Mouse (Mus musculus): Measurements from ENCODE around the gene March7. TPM values are rescaled to one million over a fixed set of nuclear protein-coding genes. Genes with fewer than 3 reads are reported as not detected.

The March7 gene
- total and polyA plus RNA-seq, 3 experiments, result 9.6 to 24.8 (median 20.9) TPM

DNA sequence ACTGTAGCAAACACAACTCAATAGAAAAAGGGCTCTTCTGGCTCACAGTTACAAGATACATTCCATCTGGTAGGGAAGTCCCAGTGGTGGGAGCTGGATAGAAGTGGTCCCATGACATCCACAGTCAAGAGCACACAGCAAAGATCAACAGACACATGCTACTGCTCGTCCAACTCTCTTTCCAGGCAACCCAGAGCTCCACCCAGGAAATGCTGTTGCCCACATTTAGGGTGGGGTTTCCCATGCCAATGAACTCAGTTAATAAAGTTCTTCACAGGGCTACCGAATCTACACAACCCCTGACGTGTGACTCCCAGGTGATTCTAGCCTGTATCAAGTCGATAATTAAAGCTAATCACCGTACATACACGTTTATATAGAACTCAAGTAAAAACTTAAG, 5.5 kb upstream of the March7 start:
- peaks cover 5% of the 10 kb centered on the region for H3K4me1 ChIP-seq (ENCODE audit: control insufficient read depth, insufficient read depth, low read length)
- H3K36me3 ChIP-seq (ENCODE audit: control insufficient read depth, insufficient read depth, low read length), result peaks cover 5% of the 10 kb centered on the region; the same call in 1 of the 2 replicates
- no peaks in the 10 kb centered on the region for H3K79me2 ChIP-seq (replicated peaks; ENCODE audit: control insufficient read depth, insufficient read depth, low read length)
- intact Hi-C loops (cut with DNase I), result loop anchor here (10.0 kb wide), 1 partner anchor 679 kb away; no protein-coding TSS in a partner anchor
- TF ChIP-seq EP300 (IDR thresholded peaks at IDR 0.05; ENCODE audit: insufficient read depth, low read depth, low read length), result no peak
- TF ChIP-seq POLR2A (IDR thresholded peaks at IDR 0.05; ENCODE audit: insufficient read depth, low read depth, low read length), result no peak
- no peaks in the 10 kb centered on the region for H3K27me3 ChIP-seq (ENCODE audit: control insufficient read depth, insufficient read depth, low read length)
- no peak overlapping the region for H3K27ac ChIP-seq
- H3K4me3 ChIP-seq, result no peak overlapping the region
- H3K9ac ChIP-seq (ENCODE audit: low read depth, low read length), result no peak overlapping the region
- 79% methylated on average over 6 of the region's 6 CpGs for WGBS
- DNase-seq, result no peak

DNA sequence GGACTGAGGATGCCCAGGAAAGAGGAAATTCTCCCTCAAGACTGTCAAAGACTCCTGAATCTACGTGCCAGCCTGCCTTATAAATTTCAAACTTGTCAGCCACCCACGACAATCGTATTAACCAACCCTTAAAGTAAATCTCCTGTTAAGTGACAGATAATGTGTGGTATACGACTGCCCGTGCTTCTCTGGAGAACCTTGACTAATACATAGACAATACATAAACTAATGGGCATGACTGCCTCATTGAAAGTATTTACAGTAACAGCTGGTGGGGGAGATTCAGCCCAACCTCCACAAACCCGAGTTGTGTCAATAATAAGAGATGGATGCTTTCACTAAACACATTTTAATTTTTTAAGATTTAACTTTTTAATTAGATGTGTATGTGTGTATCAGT, 3.9 kb upstream of the March7 start:
- intact Hi-C loops (cut with DNase I), result loop anchor here (5.0 to 10.0 kb wide), 4 partner anchors 168 to 681 kb away; partner anchors contain the start of gene Wdsub1
- Histone ChIP-seq H3K27ac (no peak overlapping the region), H3K79me2 (replicated peaks; ENCODE audit: control insufficient read depth, insufficient read depth, low read length) (peaks cover 5% of the 10 kb centered on the region), H3K9ac (ENCODE audit: low read depth, low read length) (no peak overlapping the region), H3K4me1 (ENCODE audit: control insufficient read depth, insufficient read depth, low read length) (peaks cover 5% of the 10 kb centered on the region), H3K27me3 (ENCODE audit: control insufficient read depth, insufficient read depth, low read length) (no peaks in the 10 kb centered on the region), H3K4me3 (no peak overlapping the region), H3K36me3 (ENCODE audit: control insufficient read depth, insufficient read depth, low read length) (peaks cover 5% of the 10 kb centered on the region; the same call in 1 of the 2 replicates)
- DNase-seq, result no peak
- TF ChIP-seq EP300 (IDR thresholded peaks at IDR 0.05; ENCODE audit: insufficient read depth, low read depth, low read length) (no peak), CTCF (IDR thresholded peaks at IDR 0.05) (no peak), POLR2A (IDR thresholded peaks at IDR 0.05; ENCODE audit: insufficient read depth, low read depth, low read length) (no peak)
- WGBS, result 91% methylated on average over 6 of the region's 6 CpGs

GRCm38 (mm10) chr2:60209122-60209611, 520 bp upstream of the March7 start:
- peaks cover 10% of the 10 kb centered on the region for H3K4me1 ChIP-seq (ENCODE audit: control insufficient read depth, insufficient read depth, low read length)
- intact Hi-C loops (cut with DNase I), result loop anchor here (2.0 to 10.0 kb wide), 5 partner anchors 84 to 684 kb away; partner anchors contain the start of gene Wdsub1
- peak overlapping the region; percentile 64 for H3K9ac ChIP-seq (ENCODE audit: low read depth, low read length)
- peaks cover 29% of the 10 kb centered on the region for H3K36me3 ChIP-seq (ENCODE audit: control insufficient read depth, insufficient read depth, low read length)
- peak overlapping the region; percentile 97 for H3K27ac ChIP-seq
- peaks cover 5% of the 10 kb centered on the region for H3K79me2 ChIP-seq (replicated peaks; ENCODE audit: control insufficient read depth, insufficient read depth, low read length)
- TF ChIP-seq POLR2A (IDR thresholded peaks at IDR 0.05; ENCODE audit: insufficient read depth, low read depth, low read length), result no peak
- TF ChIP-seq CTCF (IDR thresholded peaks at IDR 0.05), result no peak
- no peak for TF ChIP-seq EP300 (IDR thresholded peaks at IDR 0.05; ENCODE audit: insufficient read depth, low read depth, low read length)
- H3K27me3 ChIP-seq (ENCODE audit: control insufficient read depth, insufficient read depth, low read length), result no peaks in the 10 kb centered on the region
- WGBS, result under 1% methylated on average over 35 of the region's 35 CpGs
- no peak for DNase-seq
- H3K4me3 ChIP-seq, result peak overlapping the region; percentile 68

GRCm38 (mm10) chr2:60210821-60211220, 1.1 kb downstream of the March7 start:
- TF ChIP-seq POLR2A (IDR thresholded peaks at IDR 0.05; ENCODE audit: insufficient read depth, low read depth, low read length) (no peak), CTCF (IDR thresholded peaks at IDR 0.05) (no peak), EP300 (IDR thresholded peaks at IDR 0.05; ENCODE audit: insufficient read depth, low read depth, low read length) (no peak)
- H3K4me3 ChIP-seq, result peak overlapping the region; percentile 89
- H3K27me3 ChIP-seq (ENCODE audit: control insufficient read depth, insufficient read depth, low read length), result no peaks in the 10 kb centered on the region
- peaks cover 11% of the 10 kb centered on the region for H3K79me2 ChIP-seq (replicated peaks; ENCODE audit: control insufficient read depth, insufficient read depth, low read length)
- peaks cover 41% of the 10 kb centered on the region for H3K36me3 ChIP-seq (ENCODE audit: control insufficient read depth, insufficient read depth, low read length)
- 5% methylated on average over 5 of the region's 5 CpGs for WGBS
- peak overlapping the region; percentile 97 for H3K27ac ChIP-seq
- intact Hi-C loops (cut with DNase I), result loop anchor here (5.0 to 10.0 kb wide), 2 partner anchors 384 to 1194 kb away; no protein-coding TSS in a partner anchor
- DNase-seq, result no peak
- H3K4me1 ChIP-seq (ENCODE audit: control insufficient read depth, insufficient read depth, low read length), result peaks cover 15% of the 10 kb centered on the region
- peak overlapping the region; percentile 65 for H3K9ac ChIP-seq (ENCODE audit: low read depth, low read length)

DNA sequence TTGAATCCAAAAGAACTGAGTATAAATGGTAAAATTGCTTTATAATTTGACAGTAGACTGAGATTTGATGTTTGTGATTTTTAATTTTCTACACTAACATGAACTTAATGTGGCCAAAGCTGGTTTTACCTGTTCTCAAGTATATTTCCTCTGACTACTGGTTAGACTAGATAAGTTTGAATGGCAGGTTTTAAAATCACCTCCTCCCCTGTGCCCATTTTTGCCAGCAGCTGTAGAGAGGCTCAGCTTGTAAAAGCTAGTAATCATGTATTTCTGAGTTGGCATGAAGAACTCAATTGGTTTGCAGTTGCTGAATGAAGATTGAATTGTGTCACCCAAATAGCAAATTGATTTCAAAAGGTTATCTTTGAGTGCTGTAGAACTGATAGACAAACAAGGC, 2.8 kb downstream of the March7 start:
- Histone ChIP-seq H3K9ac (ENCODE audit: low read depth, low read length) (no peak overlapping the region), H3K27me3 (ENCODE audit: control insufficient read depth, insufficient read depth, low read length) (no peaks in the 10 kb centered on the region), H3K79me2 (replicated peaks; ENCODE audit: control insufficient read depth, insufficient read depth, low read length) (peaks cover 16% of the 10 kb centered on the region), H3K27ac (no peak overlapping the region), H3K36me3 (ENCODE audit: control insufficient read depth, insufficient read depth, low read length) (peaks cover 55% of the 10 kb centered on the region), H3K4me3 (no peak overlapping the region), H3K4me1 (ENCODE audit: control insufficient read depth, insufficient read depth, low read length) (peaks cover 22% of the 10 kb centered on the region)
- intact Hi-C loops (cut with DNase I), result loop anchor here (5.0 to 10.0 kb wide), 2 partner anchors 385 to 1192 kb away; no protein-coding TSS in a partner anchor
- no peak for TF ChIP-seq EP300 (IDR thresholded peaks at IDR 0.05; ENCODE audit: insufficient read depth, low read depth, low read length)
- TF ChIP-seq CTCF (IDR thresholded peaks at IDR 0.05), result no peak
- TF ChIP-seq POLR2A (IDR thresholded peaks at IDR 0.05; ENCODE audit: insufficient read depth, low read depth, low read length), result no peak
- DNase-seq, result no peak

- H3K4me1 ChIP-seq (ENCODE audit: control insufficient read depth, insufficient read depth, low read length), result peaks cover 21% of the 10 kb centered on the region
- H3K79me2 ChIP-seq (replicated peaks; ENCODE audit: control insufficient read depth, insufficient read depth, low read length), result peaks cover 21% of the 10 kb centered on the region
Measured at GRCm38 (mm10) chr2:60214683-60215082, 5.0 kb downstream of the March7 start.

More at GRCm38 (mm10) chr2:60214683-60215082, 5.0 kb downstream of the March7 start:
- no peak overlapping the region for H3K9ac ChIP-seq (ENCODE audit: low read depth, low read length)
- no peak for DNase-seq
- intact Hi-C loops (cut with DNase I), result loop anchor here (5.0 to 10.0 kb wide), 2 partner anchors 387 to 1190 kb away; no protein-coding TSS in a partner anchor
- no peaks in the 10 kb centered on the region for H3K27me3 ChIP-seq (ENCODE audit: control insufficient read depth, insufficient read depth, low read length)
- TF ChIP-seq CTCF (IDR thresholded peaks at IDR 0.05), result no peak
- no peak for TF ChIP-seq EP300 (IDR thresholded peaks at IDR 0.05; ENCODE audit: insufficient read depth, low read depth, low read length)
- no peak for TF ChIP-seq POLR2A (IDR thresholded peaks at IDR 0.05; ENCODE audit: insufficient read depth, low read depth, low read length)
- H3K27ac ChIP-seq, result no peak overlapping the region
- H3K4me3 ChIP-seq, result no peak overlapping the region
- 90% methylated on average over 2 of the region's 2 CpGs for WGBS
- peaks cover 61% of the 10 kb centered on the region for H3K36me3 ChIP-seq (ENCODE audit: control insufficient read depth, insufficient read depth, low read length)

Measured in heart, adult 2 months (tissue).